Mouse (Mus musculus): ENCODE results near the gene Fam181a. TPM values are rescaled to one million over a fixed set of nuclear protein-coding genes. Genes with fewer than 3 reads are reported as not detected.

Fam181a gene
- polyA plus RNA-seq, 1 experiment from 2014 or later, result not detected

DNA sequence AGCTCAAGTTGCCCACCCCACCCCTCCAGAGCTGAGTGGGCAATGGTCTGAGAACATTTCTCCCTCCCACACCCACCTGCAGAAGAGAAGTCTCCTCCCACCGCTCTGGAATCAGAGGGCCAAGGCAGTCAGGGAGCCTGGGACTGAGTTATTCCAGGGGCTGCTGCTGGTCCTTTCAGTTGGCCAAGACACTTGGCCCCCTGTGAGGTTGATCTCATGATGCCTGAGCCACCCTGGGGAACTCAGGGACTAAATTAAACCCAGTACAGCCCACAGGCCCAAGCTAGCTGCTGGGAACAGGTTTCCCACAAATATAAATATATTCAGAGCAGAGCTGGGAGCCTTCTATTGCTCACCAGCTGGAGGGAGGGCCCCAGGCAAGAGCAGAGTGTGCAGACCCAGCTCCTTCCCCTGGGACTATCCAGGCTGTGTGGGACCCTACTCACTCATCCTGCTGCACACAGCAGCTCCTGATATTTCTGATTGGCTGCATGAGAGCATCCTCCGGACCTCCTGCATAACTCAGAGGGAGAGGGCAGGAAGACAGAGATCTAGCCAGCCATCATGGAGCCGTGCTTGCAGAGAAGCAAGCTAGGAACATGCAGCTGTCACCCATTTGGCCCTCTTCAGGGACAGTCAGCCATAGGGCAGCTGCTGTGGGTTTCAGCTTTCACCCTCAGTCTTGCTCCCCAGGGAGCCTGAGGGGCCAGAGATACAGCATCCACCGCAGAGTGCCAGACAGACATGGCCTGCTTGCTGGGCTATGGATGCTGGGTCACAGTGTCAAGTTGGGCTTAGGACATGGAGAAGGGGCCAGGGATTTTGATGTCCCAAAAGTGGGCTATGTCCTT, 48.4 kb downstream of the Fam181a start:
- H3K4me3 ChIP-seq (ENCODE audit: low read length), result no peak overlapping the region
- H3K27me3 ChIP-seq (ENCODE audit: control insufficient read depth, insufficient read depth, low read depth, low read length), result no peaks in the 10 kb centered on the region
- no peaks in the 10 kb centered on the region for H3K4me1 ChIP-seq (replicated peaks; ENCODE audit: control insufficient read depth, insufficient read depth, low read length)
- H3K9ac ChIP-seq (ENCODE audit: low read length), result no peak overlapping the region
- no peak overlapping the region for H3K27ac ChIP-seq (ENCODE audit: low read length)
- 40% methylated on average over 4 of the region's 4 CpGs for WGBS
- no peak overlapping the region for H3K4me2 ChIP-seq (ENCODE audit: low read depth, low read length)
- no peak for ATAC-seq (ENCODE audit: low read depth)
- H3K36me3 ChIP-seq (ENCODE audit: control insufficient read depth, insufficient read depth, low read length), result no peaks in the 10 kb centered on the region
- H3K9me3 ChIP-seq (ENCODE audit: control insufficient read depth, low read length), result no peaks in the 10 kb centered on the region

- H3K9ac ChIP-seq (ENCODE audit: low read length), result no peak overlapping the region
- no peaks in the 10 kb centered on the region for H3K36me3 ChIP-seq (ENCODE audit: control insufficient read depth, insufficient read depth, low read length)
- no peak overlapping the region for H3K4me2 ChIP-seq (ENCODE audit: low read depth, low read length)
- no peaks in the 10 kb centered on the region for H3K27me3 ChIP-seq (ENCODE audit: control insufficient read depth, insufficient read depth, low read depth, low read length)
- no peak overlapping the region for H3K27ac ChIP-seq (ENCODE audit: low read length)
- H3K4me3 ChIP-seq (ENCODE audit: low read length), result no peak overlapping the region
- WGBS, result 76% methylated on average over 8 of the region's 8 CpGs
- H3K4me1 ChIP-seq (replicated peaks; ENCODE audit: control insufficient read depth, insufficient read depth, low read length), result no peaks in the 10 kb centered on the region
- ATAC-seq (ENCODE audit: low read depth), result no peak
- H3K9me3 ChIP-seq (ENCODE audit: control insufficient read depth, low read length), result no peaks in the 10 kb centered on the region
These were observed 50.0 kb downstream of the Fam181a start for GRCm38 (mm10) chr12:103360812-103361211.

DNA sequence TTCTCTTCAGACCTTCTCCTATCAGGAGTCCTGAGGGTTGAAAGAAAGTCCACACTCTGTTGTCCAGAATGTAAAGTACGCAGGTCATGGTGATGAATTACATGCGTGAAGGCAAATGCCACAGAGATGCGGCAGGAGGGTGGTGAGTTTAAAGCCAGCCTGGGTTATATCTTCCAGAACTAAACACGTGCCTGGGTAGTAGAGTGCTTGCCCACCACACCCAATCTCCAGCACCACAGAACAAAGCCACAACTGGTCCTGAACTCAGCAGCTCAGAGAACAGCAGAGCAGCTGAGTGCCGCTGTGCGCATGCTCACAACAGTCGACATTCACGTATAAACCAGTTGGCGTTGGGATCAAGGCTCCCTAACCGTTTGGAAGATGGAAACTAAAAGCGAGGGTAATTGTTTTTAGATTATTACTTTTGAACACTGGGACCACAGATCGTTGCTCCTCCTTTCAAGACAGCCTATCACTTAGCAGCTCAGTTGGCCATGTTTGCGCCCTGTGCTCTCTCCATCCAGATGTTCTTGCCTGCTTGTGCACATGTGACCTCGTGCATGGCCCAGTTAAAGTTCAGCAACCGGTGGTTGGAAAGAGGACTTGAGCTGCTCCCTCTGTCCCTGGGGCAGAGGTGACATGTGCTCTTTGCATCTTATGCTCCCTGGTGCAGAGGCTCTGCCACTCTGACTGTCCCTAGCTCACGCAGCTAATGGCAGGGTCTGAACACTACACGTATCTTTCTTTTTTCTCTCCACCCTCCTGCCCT, 50.9 kb downstream of the Fam181a start:
- no peaks in the 10 kb centered on the region for H3K36me3 ChIP-seq (ENCODE audit: control insufficient read depth, insufficient read depth, low read length)

GRCm38 (mm10) chr12:103362336-103362735, 51.6 kb downstream of the Fam181a start:
- ATAC-seq (ENCODE audit: low read depth), result no peak
- no peak overlapping the region for H3K4me2 ChIP-seq (ENCODE audit: low read depth, low read length)
- 76% methylated on average over 3 of the region's 3 CpGs for WGBS
- H3K36me3 ChIP-seq (ENCODE audit: control insufficient read depth, insufficient read depth, low read length), result no peaks in the 10 kb centered on the region
- no peaks in the 10 kb centered on the region for H3K4me1 ChIP-seq (replicated peaks; ENCODE audit: control insufficient read depth, insufficient read depth, low read length)
- H3K9ac ChIP-seq (ENCODE audit: low read length), result no peak overlapping the region
- no peak overlapping the region for H3K4me3 ChIP-seq (ENCODE audit: low read length)
- H3K27ac ChIP-seq (ENCODE audit: low read length), result no peak overlapping the region
- H3K9me3 ChIP-seq (ENCODE audit: control insufficient read depth, low read length), result no peaks in the 10 kb centered on the region
- H3K27me3 ChIP-seq (ENCODE audit: control insufficient read depth, insufficient read depth, low read depth, low read length), result no peaks in the 10 kb centered on the region

More for the DNA sequence above, 50.9 kb downstream of the Fam181a start:
- no peak for ATAC-seq (ENCODE audit: low read depth)
- H3K4me1 ChIP-seq (replicated peaks; ENCODE audit: control insufficient read depth, insufficient read depth, low read length), result no peaks in the 10 kb centered on the region
- no peak overlapping the region for H3K4me2 ChIP-seq (ENCODE audit: low read depth, low read length)
- H3K9ac ChIP-seq (ENCODE audit: low read length), result no peak overlapping the region
- WGBS, result 76% methylated on average over 17 of the region's 17 CpGs
- H3K27me3 ChIP-seq (ENCODE audit: control insufficient read depth, insufficient read depth, low read depth, low read length), result no peaks in the 10 kb centered on the region
- no peak overlapping the region for H3K27ac ChIP-seq (ENCODE audit: low read length)
- no peaks in the 10 kb centered on the region for H3K9me3 ChIP-seq (ENCODE audit: control insufficient read depth, low read length)
- no peak overlapping the region for H3K4me3 ChIP-seq (ENCODE audit: low read length)

Other genes with a start within 250 kb of the Fam181a start
- 0.23 and 0.25 TPM in 2 replicates for gene Prima1, start 68.8 kb upstream of the Fam181a start, polyA plus RNA-seq (2015; fragmentation: Nextera tagmentation; extraction: Ambion mirVana)
- 8.3 and 8.4 TPM in 2 replicates for gene Asb2, start 45.0 kb downstream of the Fam181a start, polyA plus RNA-seq (2015; fragmentation: Nextera tagmentation; extraction: Ambion mirVana)
- 7.2 and 8.2 TPM in 2 replicates for gene Otub2, start 77.7 kb downstream of the Fam181a start, polyA plus RNA-seq (2015; fragmentation: Nextera tagmentation; extraction: Ambion mirVana)
- 0.30 TPM in 1 of 2 replicates, not detected in the other for gene 9330161L09Rik, start 96.8 kb downstream of the Fam181a start, polyA plus RNA-seq (2015; fragmentation: Nextera tagmentation; extraction: Ambion mirVana)
- 82.1 and 90.0 TPM in 2 replicates for gene Ddx24, start 114.9 kb downstream of the Fam181a start, polyA plus RNA-seq (2015; fragmentation: Nextera tagmentation; extraction: Ambion mirVana)
- gene Ifi27, start 123.2 kb downstream of the Fam181a start, polyA plus RNA-seq (2015; fragmentation: Nextera tagmentation; extraction: Ambion mirVana), result 55.8 and 60.2 TPM in 2 replicates
- 6.9 and 11.5 TPM in 2 replicates for gene Ifi27l2a, start 132.7 kb downstream of the Fam181a start, polyA plus RNA-seq (2015; fragmentation: Nextera tagmentation; extraction: Ambion mirVana)
- gene Ifi27l2b, start 146.2 kb downstream of the Fam181a start, polyA plus RNA-seq (2015; fragmentation: Nextera tagmentation; extraction: Ambion mirVana), result not detected in 2 replicates
- 2.2 and 3.5 TPM in 2 replicates for gene Ppp4r4, start 221.3 kb downstream of the Fam181a start, polyA plus RNA-seq (2015; fragmentation: Nextera tagmentation; extraction: Ambion mirVana)